Mouse (Mus musculus) limb, embryonic 12.5 days (tissue): ENCODE measurements around the gene Mamdc4. TPM values are rescaled to one million over a fixed set of nuclear protein-coding genes. Genes with fewer than 3 reads are reported as not detected.

Source experiments
- ATAC-seq: fragments of 200-750 bp; cut with Nextera tagmentation; 2 replicates; pipeline ENCODE4 v1.8.0; 2017; ENCODE audit warnings: low read depth, moderate TSS enrichment; ENCODE audit not compliant: insufficient number of reproducible peaks, insufficient read depth, low FRiP score, low TSS enrichment
- H3K27ac ChIP-seq: fragments of 300-500 bp; sonication (generic); 2 replicates; pipeline ENCODE4 v1.5.1; 2016; ENCODE audit warnings: mild to moderate bottlenecking, moderate library complexity
- H3K27me3 ChIP-seq: fragments of 300-500 bp; sonication (generic); 2 replicates; pipeline ENCODE4 v1.6.1; 2016; ENCODE audit warnings: mild to moderate bottlenecking, moderate library complexity
- H3K36me3 ChIP-seq: fragments of 300-500 bp; sonication (generic); 2 replicates; pipeline ENCODE4 v1.6.1; 2016; ENCODE audit warnings: mild to moderate bottlenecking, moderate library complexity
- H3K4me1 ChIP-seq: fragments of 300-500 bp; sonication (generic); replicated peaks from 2 replicates; pipeline ENCODE4 v1.6.1; 2016
- H3K4me2 ChIP-seq: fragments of 300-500 bp; sonication (generic); 2 replicates; pipeline ENCODE4 v1.6.1; 2016; ENCODE audit warnings: mild to moderate bottlenecking, moderate library complexity
- H3K4me3 ChIP-seq: fragments of 300-500 bp; sonication (generic); replicated peaks from 2 replicates; pipeline ENCODE4 v1.5.1; 2016; ENCODE audit warnings: mild to moderate bottlenecking
- H3K9ac ChIP-seq: fragments of 300-500 bp; sonication (generic); replicated peaks from 2 replicates; pipeline ENCODE4 v1.6.1; 2016; ENCODE audit warnings: mild to moderate bottlenecking, moderate library complexity
- H3K9me3 ChIP-seq: fragments of 300-500 bp; sonication (generic); 2 replicates; pipeline ENCODE4 v1.6.1; 2016; ENCODE audit warnings: mild to moderate bottlenecking, moderate library complexity
- WGBS: fragments of 180-500 bp; shearing (Covaris S2); methylation state at CpG from one replicate; pipeline ENCODE4 v1.1.7; 2016; 5-methylcytosine and 5-hydroxymethylcytosine counted together
- polyA plus RNA-seq: library from polyadenylated mRNA; unstranded; fragments of >200 nt; fragmentation: Nextera tagmentation; extraction: Ambion mirVana; gene quantifications from 2 replicates; pipeline ENCODE4 v1.2.1, GENCODE M21; 2016

Mamdc4 gene
- polyA plus RNA-seq, 1 experiment from 2014 or later = 3.0 TPM

DNA sequence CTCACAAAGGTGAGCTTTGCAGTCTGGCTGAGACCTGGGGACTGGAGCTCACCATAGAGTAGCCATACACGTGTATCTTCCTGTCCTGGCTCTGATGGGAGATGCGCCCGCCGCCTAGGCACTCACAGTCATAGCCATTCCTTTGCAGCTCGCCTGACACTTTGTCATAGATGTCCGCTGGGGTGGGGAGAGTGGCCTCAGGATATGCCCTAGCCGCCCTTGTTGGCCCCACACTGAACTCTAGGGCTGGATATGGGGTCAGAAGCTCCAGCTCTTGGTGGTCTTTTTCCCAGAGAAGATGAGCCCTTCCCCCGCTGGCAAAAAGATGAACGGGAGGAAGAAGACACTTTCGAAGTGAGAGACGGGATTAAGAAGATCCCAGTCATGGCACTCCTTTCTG, 509 bp downstream of the Mamdc4 start:
- H3K36me3 ChIP-seq = peaks cover 42% of the 10 kb centered on the region
- no peak for ATAC-seq
- H3K27me3 ChIP-seq = peaks cover 35% of the 10 kb centered on the region
- peak overlapping the region; percentile 58 for H3K4me3 ChIP-seq
- H3K4me2 ChIP-seq = peak overlapping the region; percentile 95
- peak overlapping the region; percentile 89; the same call in 1 of the 2 replicates for H3K27ac ChIP-seq
- H3K9ac ChIP-seq = peak overlapping the region; percentile 61
- H3K9me3 ChIP-seq = no peaks in the 10 kb centered on the region
- 20% methylated on average over 11 of the region's 11 CpGs for WGBS
- peaks cover 46% of the 10 kb centered on the region for H3K4me1 ChIP-seq

- Histone ChIP-seq H3K27ac (no peak overlapping the region), H3K9me3 (no peaks in the 10 kb centered on the region), H3K27me3 (peaks cover 24% of the 10 kb centered on the region), H3K4me3 (no peak overlapping the region), H3K9ac (peak overlapping the region; percentile 61), H3K4me1 (peaks cover 35% of the 10 kb centered on the region), H3K4me2 (peak overlapping the region; percentile 95; the same call in 1 of the 2 replicates), H3K36me3 (peaks cover 53% of the 10 kb centered on the region)
- ATAC-seq = no peak
- WGBS = 88% methylated on average over 2 of the region's 2 CpGs
Observed at GRCm38 (mm10) chr2:25573068-25573467, 1.6 kb downstream of the Mamdc4 start.

DNA sequence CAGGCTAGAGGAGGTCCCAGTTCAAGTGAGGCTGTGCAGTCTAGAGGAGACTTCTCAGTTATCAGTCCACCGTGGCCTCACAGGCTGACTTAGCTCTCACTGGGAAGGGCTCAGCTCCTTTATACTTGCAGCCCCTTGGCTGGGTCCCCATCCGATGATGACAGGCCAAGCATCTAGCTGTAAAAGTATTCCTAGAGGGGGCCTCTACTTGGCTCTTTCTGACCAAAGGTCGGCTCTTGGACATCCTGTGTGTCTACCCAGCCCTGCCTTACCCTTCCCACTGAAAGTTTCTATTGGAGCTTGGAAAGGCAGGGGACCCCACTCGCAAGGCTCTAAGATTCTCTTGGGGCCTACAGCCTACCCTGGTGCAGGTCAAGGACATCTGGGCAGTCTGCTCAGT, 3.4 kb downstream of the Mamdc4 start:
- H3K27me3 ChIP-seq = peaks cover 6% of the 10 kb centered on the region
- no peak for ATAC-seq
- no peak overlapping the region for H3K4me2 ChIP-seq
- no peak overlapping the region for H3K4me3 ChIP-seq
- H3K27ac ChIP-seq = no peak overlapping the region
- H3K4me1 ChIP-seq = peaks cover 24% of the 10 kb centered on the region
- 89% methylated on average over 4 of the region's 4 CpGs for WGBS
- H3K9ac ChIP-seq = no peak overlapping the region
- no peaks in the 10 kb centered on the region for H3K9me3 ChIP-seq
- H3K36me3 ChIP-seq = peaks cover 71% of the 10 kb centered on the region

DNA sequence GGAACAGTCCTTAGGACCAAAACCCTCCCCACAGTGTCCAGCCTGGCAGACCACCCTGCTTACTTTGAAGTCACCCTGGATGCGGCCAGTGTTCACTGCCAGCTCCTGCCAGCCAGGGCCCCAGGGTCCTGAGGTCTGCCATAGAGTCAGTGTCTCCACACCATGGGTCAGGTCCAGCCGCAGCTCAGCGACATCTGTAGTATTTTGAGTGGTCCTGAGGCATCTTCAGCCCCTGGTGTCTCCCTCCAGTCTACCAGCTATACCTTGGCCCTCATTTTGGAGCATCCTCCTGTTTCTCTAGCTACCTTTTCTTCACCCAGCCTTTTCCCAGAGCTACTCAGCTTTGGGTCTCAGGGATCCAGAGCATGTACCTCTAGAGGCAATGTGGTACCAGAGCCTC, 5.3 kb downstream of the Mamdc4 start:
- 97% methylated on average over 3 of the region's 3 CpGs for WGBS

GRCm38 (mm10) chr2:25568473-25569019, 6.1 kb downstream of the Mamdc4 start:
- H3K4me3 ChIP-seq = no peak overlapping the region
- 89% methylated on average over 6 of the region's 6 CpGs for WGBS
- no peak for ATAC-seq
- H3K9ac ChIP-seq = no peak overlapping the region
- peaks cover 98% of the 10 kb centered on the region for H3K36me3 ChIP-seq
- H3K4me1 ChIP-seq = peaks cover 8% of the 10 kb centered on the region
- no peaks in the 10 kb centered on the region for H3K27me3 ChIP-seq
- H3K9me3 ChIP-seq = no peaks in the 10 kb centered on the region
- H3K27ac ChIP-seq = no peak overlapping the region
- no peak overlapping the region for H3K4me2 ChIP-seq

More for the DNA sequence above, 5.3 kb downstream of the Mamdc4 start:
- Histone ChIP-seq H3K9ac (no peak overlapping the region), H3K4me2 (no peak overlapping the region), H3K9me3 (no peaks in the 10 kb centered on the region), H3K27ac (no peak overlapping the region), H3K4me3 (no peak overlapping the region), H3K4me1 (peaks cover 14% of the 10 kb centered on the region), H3K36me3 (peaks cover 90% of the 10 kb centered on the region), H3K27me3 (no peaks in the 10 kb centered on the region)
- no peak for ATAC-seq

- H3K4me2 ChIP-seq = no peak overlapping the region
Observed at GRCm38 (mm10) chr2:25566558-25566957, 8.1 kb downstream of the Mamdc4 start.

GRCm38 (mm10) chr2:25565741-25566140, 8.9 kb downstream of the Mamdc4 start:
- no peak for ATAC-seq
- no peaks in the 10 kb centered on the region for H3K9me3 ChIP-seq
- H3K9ac ChIP-seq = no peak overlapping the region
- no peak overlapping the region for H3K4me2 ChIP-seq
- peaks cover 100% of the 10 kb centered on the region for H3K36me3 ChIP-seq
- no peaks in the 10 kb centered on the region for H3K4me1 ChIP-seq
- 86% methylated on average over 8 of the region's 8 CpGs for WGBS
- no peak overlapping the region for H3K27ac ChIP-seq
- no peak overlapping the region for H3K4me3 ChIP-seq
- no peaks in the 10 kb centered on the region for H3K27me3 ChIP-seq

More at GRCm38 (mm10) chr2:25566558-25566957, 8.1 kb downstream of the Mamdc4 start:
- Histone ChIP-seq H3K4me3 (no peak overlapping the region), H3K27me3 (no peaks in the 10 kb centered on the region), H3K27ac (no peak overlapping the region), H3K4me1 (no peaks in the 10 kb centered on the region), H3K36me3 (peaks cover 100% of the 10 kb centered on the region), H3K9ac (no peak overlapping the region), H3K9me3 (no peaks in the 10 kb centered on the region)
- ATAC-seq = no peak
- 85% methylated on average over 6 of the region's 6 CpGs for WGBS

GRCm38 (mm10) chr2:25561946-25562345, 12.7 kb downstream of the Mamdc4 start:
- 82% methylated on average over 9 of the region's 9 CpGs for WGBS
- Histone ChIP-seq H3K27me3 (no peaks in the 10 kb centered on the region), H3K27ac (no peak overlapping the region), H3K9me3 (no peaks in the 10 kb centered on the region), H3K4me1 (peaks cover 14% of the 10 kb centered on the region), H3K36me3 (peaks cover 75% of the 10 kb centered on the region), H3K4me3 (no peak overlapping the region), H3K4me2 (no peak overlapping the region), H3K9ac (no peak overlapping the region)
- no peak for ATAC-seq

GRCm38 (mm10) chr2:25560551-25560950, 14.1 kb downstream of the Mamdc4 start:
- peaks cover 61% of the 10 kb centered on the region for H3K36me3 ChIP-seq
- no peak overlapping the region for H3K4me3 ChIP-seq
- H3K4me1 ChIP-seq = peaks cover 18% of the 10 kb centered on the region
- ATAC-seq = no peak
- WGBS = 83% methylated on average over 8 of the region's 8 CpGs
- no peaks in the 10 kb centered on the region for H3K27me3 ChIP-seq
- no peak overlapping the region for H3K9ac ChIP-seq
- no peaks in the 10 kb centered on the region for H3K9me3 ChIP-seq
- no peak overlapping the region for H3K4me2 ChIP-seq
- H3K27ac ChIP-seq = no peak overlapping the region

DNA sequence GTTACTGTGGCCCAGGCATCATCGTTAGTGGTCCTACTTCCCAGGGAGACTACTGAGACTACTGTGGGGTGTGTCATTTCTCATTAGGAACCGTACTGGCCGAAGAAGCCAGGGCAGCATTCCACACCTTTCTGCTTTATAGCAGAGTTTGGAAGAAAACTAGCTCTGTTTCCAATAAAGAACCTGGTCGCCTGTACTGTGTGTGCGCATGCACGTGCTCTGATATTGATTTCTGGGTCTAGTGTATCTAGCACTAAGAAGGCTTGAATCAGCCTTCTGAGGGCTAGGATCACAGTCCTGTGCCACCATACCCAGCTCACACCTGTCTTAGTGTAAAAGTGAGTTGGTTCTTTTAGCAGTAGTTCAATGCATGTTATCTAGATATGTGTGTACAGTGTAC, 15.9 kb downstream of the Mamdc4 start:
- Histone ChIP-seq H3K4me1 (peaks cover 18% of the 10 kb centered on the region), H3K4me3 (peak overlapping the region; percentile 96), H3K27me3 (no peaks in the 10 kb centered on the region), H3K36me3 (peaks cover 43% of the 10 kb centered on the region), H3K9me3 (no peaks in the 10 kb centered on the region), H3K4me2 (peak overlapping the region; percentile 97), H3K9ac (peak overlapping the region; percentile 91), H3K27ac (peak overlapping the region; percentile 79; the same call in 1 of the 2 replicates)
- WGBS = 49% methylated on average over 6 of the region's 6 CpGs
- no peak for ATAC-seq

DNA sequence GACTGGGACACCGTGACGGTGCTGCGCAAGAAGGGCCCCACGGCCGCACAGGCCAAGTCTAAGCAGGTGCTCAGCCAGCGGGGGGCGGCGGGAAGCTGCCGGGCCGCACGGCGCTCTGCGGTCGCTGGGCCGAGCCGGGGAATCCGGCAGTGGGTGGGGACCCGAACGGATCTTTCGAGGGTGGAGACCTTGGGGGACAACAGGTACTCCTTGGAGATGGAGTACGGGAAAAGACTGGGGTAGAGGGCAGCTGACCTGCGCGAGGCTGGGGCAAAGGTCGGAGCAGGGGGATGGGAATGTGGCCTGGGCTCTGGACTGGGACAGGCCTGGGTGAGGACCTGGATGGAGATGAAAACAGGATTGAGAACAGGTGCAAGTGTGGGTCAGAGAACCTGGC, 16.7 kb downstream of the Mamdc4 start:
- Histone ChIP-seq H3K9ac (peak overlapping the region; percentile 91), H3K4me1 (peaks cover 18% of the 10 kb centered on the region), H3K4me2 (peak overlapping the region; percentile 97), H3K9me3 (no peaks in the 10 kb centered on the region), H3K27me3 (no peaks in the 10 kb centered on the region), H3K36me3 (peaks cover 35% of the 10 kb centered on the region), H3K4me3 (peak overlapping the region; percentile 96), H3K27ac (peak overlapping the region; percentile 79)
- ATAC-seq = peak; percentile 38; the same call in 1 of the 2 replicates
- WGBS = under 1% methylated on average over 24 of the region's 24 CpGs
